Mouse (Mus musculus) right cerebral cortex, adult 2 months (tissue): ENCODE measurements at regions not wholly inside any gene's neighbourhood (a gene's known extent, or its start where the extent isn't known, plus 50 kb on each side); places are given as distances from the start of the nearest gene placed in this dataset.

Experiments
- DNase-seq, 2 experiments: peaks; one replicate each; pipeline ENCODE4 v3.0.0; 2021 to 2022; ENCODE audit warnings: low spot score in 2 of 2

GRCm38 (mm10) chr7:71648314-71648713 is 297.0 kb upstream of the Gm10295 start:
- DNase-seq = no peak

GRCm38 (mm10) chr7:71646944-71647343 is 295.7 kb upstream of the Gm10295 start:
- no peak for DNase-seq

GRCm38 (mm10) chr7:71623048-71623447 is 271.8 kb upstream of the Gm10295 start:
- peak in 1 of 2 experiments; percentile 2 for DNase-seq

GRCm38 (mm10) chr7:71603159-71603558 is 251.9 kb upstream of the Gm10295 start:
- no peak for DNase-seq

GRCm38 (mm10) chr7:71596780-71597179 is 245.5 kb upstream of the Gm10295 start:
- DNase-seq = no peak

- no peak for DNase-seq
These were observed 236.3 kb upstream of the Gm10295 start for GRCm38 (mm10) chr7:71587626-71588025.

- DNase-seq = no peak
These were observed 232.3 kb upstream of the Gm10295 start for GRCm38 (mm10) chr7:71583443-71584055.

GRCm38 (mm10) chr7:71581746-71582145 is 230.5 kb upstream of the Gm10295 start:
- no peak for DNase-seq

- DNase-seq = no peak
These were observed 209.1 kb upstream of the Gm10295 start for GRCm38 (mm10) chr7:71560296-71560936.

- DNase-seq = no peak
These were observed 205.2 kb upstream of the Gm10295 start for GRCm38 (mm10) chr7:71556473-71556872.

- DNase-seq = peak; percentile 2 to 4
These were observed 204.2 kb upstream of the Gm10295 start for GRCm38 (mm10) chr7:71555476-71555875.

- no peak for DNase-seq
These were observed 195.4 kb upstream of the Gm10295 start for GRCm38 (mm10) chr7:71546606-71547213.

GRCm38 (mm10) chr7:71541467-71541866 is 190.2 kb upstream of the Gm10295 start:
- no peak for DNase-seq

GRCm38 (mm10) chr7:71533109-71533508 is 181.8 kb upstream of the Gm10295 start:
- DNase-seq = no peak

GRCm38 (mm10) chr7:71531496-71531895 is 180.2 kb upstream of the Gm10295 start:
- DNase-seq = no peak

GRCm38 (mm10) chr7:71530922-71531321 is 179.6 kb upstream of the Gm10295 start:
- DNase-seq = no peak

GRCm38 (mm10) chr7:71526152-71526551 is 174.9 kb upstream of the Gm10295 start:
- DNase-seq = no peak

GRCm38 (mm10) chr7:71524577-71525126 is 173.4 kb upstream of the Gm10295 start:
- DNase-seq = no peak

GRCm38 (mm10) chr7:71524119-71524518 is 172.8 kb upstream of the Gm10295 start:
- peak; percentile 1 to 2 for DNase-seq

GRCm38 (mm10) chr7:71507379-71507778 is 156.1 kb upstream of the Gm10295 start:
- DNase-seq = no peak

- DNase-seq = no peak
These were observed 149.4 kb upstream of the Gm10295 start for GRCm38 (mm10) chr7:71500719-71501118.

GRCm38 (mm10) chr7:71498123-71498522 is 146.8 kb upstream of the Gm10295 start:
- no peak for DNase-seq

GRCm38 (mm10) chr7:71491128-71491527 is 139.8 kb upstream of the Gm10295 start:
- no peak for DNase-seq
